Mouse (Mus musculus) MEL (cell line): ENCODE results near the gene Baiap2. TPM values are rescaled to one million over a fixed set of nuclear protein-coding genes. Genes with fewer than 3 reads are reported as not detected.

Source experiments
- DNase-seq: peaks from one replicate; pipeline ENCODE4 v3.0.0; 2011; ENCODE audit warnings: low read depth, low spot score
- H3K27ac ChIP-seq: 2 replicates; pipeline ENCODE4 v1.5.1; 2012; ENCODE audit warnings: low read depth, mild to moderate bottlenecking, control low read depth, low read length, moderate library complexity; ENCODE audit not compliant: control insufficient read depth
- H3K27me3 ChIP-seq, 2 experiments: fragments of 150-350 bp in 1 of 2; sonication (generic) in 1 of 2; 2 replicates each; pipeline ENCODE4 v1.6.1; 2012; ENCODE audit warnings: low read length in 2 of 2, mild to moderate bottlenecking in 2 of 2, improper control_type of control experiment in 1 of 2, moderate library complexity in 1 of 2; ENCODE audit not compliant: insufficient read depth in 2 of 2, control insufficient read depth in 1 of 2
- H3K36me3 ChIP-seq, 2 experiments: 2 replicates each; pipeline ENCODE4 v1.6.1; 2012 to 2014; ENCODE audit warnings: low read length in 2 of 2, improper control_type of control experiment in 1 of 2, inconsistent platforms in 1 of 2, mild to moderate bottlenecking in 1 of 2; ENCODE audit not compliant: insufficient read depth in 2 of 2, control insufficient read depth in 1 of 2
- H3K4me1 ChIP-seq, 2 experiments: fragments of 150-350 bp in 1 of 2; sonication (generic) in 1 of 2; 2 replicates each; pipeline ENCODE4 v1.6.1; 2012; ENCODE audit warnings: low read length in 2 of 2, improper control_type of control experiment in 1 of 2, mild to moderate bottlenecking in 1 of 2; ENCODE audit not compliant: insufficient read depth in 2 of 2, control insufficient read depth in 1 of 2
- H3K4me3 ChIP-seq, 2 experiments: fragments of 150-350 bp in 1 of 2; sonication (generic) in 1 of 2; 2 replicates each; pipeline ENCODE4 v1.5.1; 2012; ENCODE audit warnings: low read depth in 2 of 2, low read length in 2 of 2, mild to moderate bottlenecking in 2 of 2, moderate library complexity in 2 of 2, control low read depth in 1 of 2, improper control_type of control experiment in 1 of 2; ENCODE audit not compliant: control insufficient read depth in 1 of 2, insufficient read depth in 1 of 2
- H3K79me2 ChIP-seq: 2 replicates; pipeline ENCODE4 v1.6.1; 2012; ENCODE audit warnings: mild to moderate bottlenecking, low read length, moderate library complexity; ENCODE audit not compliant: control insufficient read depth, poor library complexity, insufficient read depth
- H3K9ac ChIP-seq: 2 replicates; pipeline ENCODE4 v1.6.1; 2012; ENCODE audit warnings: low read depth, mild to moderate bottlenecking, control low read depth, low read length, moderate library complexity; ENCODE audit not compliant: control insufficient read depth, poor library complexity, severe bottlenecking
- H3K9me3 ChIP-seq: fragments of 150-350 bp; sonication (generic); replicated peaks from 2 replicates; pipeline ENCODE4 v1.6.1; 2012; ENCODE audit warnings: mild to moderate bottlenecking, low read length, improper control_type of control experiment, moderate library complexity; ENCODE audit not compliant: insufficient read depth
- CHD1 ChIP-seq: IDR thresholded peaks from 2 replicates; pipeline ENCODE4 v1.6.1; 2012; ENCODE audit warnings: low read depth, mild to moderate bottlenecking, inconsistent platforms, low read length, improper control_type of control experiment
- CHD2 ChIP-seq: IDR thresholded peaks from 2 replicates; pipeline ENCODE4 v1.6.1; 2011; ENCODE audit warnings: low read length, improper control_type of control experiment
- E2F4 ChIP-seq: IDR thresholded peaks from 2 replicates; pipeline ENCODE4 v1.6.1; 2011; ENCODE audit warnings: low read depth, low read length, improper control_type of control experiment, borderline replicate concordance
- ELF1 ChIP-seq: IDR thresholded peaks from 2 replicates; pipeline ENCODE4 v1.6.1; 2014; ENCODE audit warnings: low read depth, mild to moderate bottlenecking, inconsistent platforms, low read length, improper control_type of control experiment, moderate library complexity
- ETS1 ChIP-seq: IDR thresholded peaks from 2 replicates; pipeline ENCODE4 v1.6.1; 2012; ENCODE audit warnings: low read depth, mild to moderate bottlenecking, inconsistent platforms, low read length, improper control_type of control experiment, moderate library complexity
- KAT2A ChIP-seq: conservative IDR thresholded peaks from 2 replicates; pipeline ENCODE4 v1.6.1; 2012; ENCODE audit warnings: low read depth, low read length, improper control_type of control experiment, inconsistent platforms
- MAX ChIP-seq: IDR thresholded peaks from 2 replicates; pipeline ENCODE4 v1.6.1; 2011; ENCODE audit warnings: low read length, improper control_type of control experiment
- MAZ ChIP-seq: IDR thresholded peaks from 2 replicates; pipeline ENCODE4 v1.6.1; 2012; ENCODE audit warnings: low read depth, mild to moderate bottlenecking, inconsistent platforms, low read length, improper control_type of control experiment
- NELFE ChIP-seq: IDR thresholded peaks from 2 replicates; pipeline ENCODE4 v1.6.1; 2011; ENCODE audit warnings: low read depth, low read length, improper control_type of control experiment
- POLR2A ChIP-seq, 2 experiments: IDR thresholded peaks; 2 replicates each; pipeline ENCODE4 v1.6.1; 2011 to 2012; ENCODE audit warnings: low read length in 2 of 2, mild to moderate bottlenecking in 2 of 2, control low read depth in 1 of 2, improper control_type of control experiment in 1 of 2, low read depth in 1 of 2, moderate library complexity in 1 of 2; ENCODE audit not compliant: control insufficient read depth in 1 of 2, insufficient read depth in 1 of 2, poor library complexity in 1 of 2
- POLR2AphosphoS2 ChIP-seq: IDR thresholded peaks from 2 replicates; pipeline ENCODE4 v1.6.1; 2011; ENCODE audit warnings: low read length, improper control_type of control experiment
- POLR2AphosphoS5 ChIP-seq: IDR thresholded peaks from 2 replicates; pipeline ENCODE4 v1.6.1; 2012; ENCODE audit warnings: low read depth, borderline replicate concordance, mild to moderate bottlenecking, inconsistent platforms, low read length, moderate library complexity, mixed read lengths
- RAD21 ChIP-seq: IDR thresholded peaks from 2 replicates; pipeline ENCODE4 v1.6.1; 2011; ENCODE audit warnings: mild to moderate bottlenecking, low read depth, low read length, improper control_type of control experiment
- RCOR1 ChIP-seq: IDR thresholded peaks from 2 replicates; pipeline ENCODE4 v1.6.1; 2012; ENCODE audit warnings: low read depth, mild to moderate bottlenecking, inconsistent platforms, low read length, improper control_type of control experiment
- TBP ChIP-seq: IDR thresholded peaks from 2 replicates; pipeline ENCODE4 v1.8.0; 2011; ENCODE audit warnings: low read depth, low read length, improper control_type of control experiment
- TCF12 ChIP-seq: IDR thresholded peaks from 2 replicates; pipeline ENCODE4 v1.6.1; 2014; ENCODE audit warnings: low read depth, mild to moderate bottlenecking, inconsistent platforms, low read length, improper control_type of control experiment, moderate library complexity
- USF2 ChIP-seq, 2 experiments: IDR thresholded peaks; 2 replicates each; pipeline ENCODE4 v1.6.1; 2011 to 2012; ENCODE audit warnings: improper control_type of control experiment in 2 of 2, low read length in 2 of 2, borderline replicate concordance in 1 of 2, inconsistent platforms in 1 of 2, low read depth in 1 of 2, mild to moderate bottlenecking in 1 of 2; ENCODE audit not compliant: insufficient read depth in 1 of 2
- ZC3H11A ChIP-seq: IDR thresholded peaks from 2 replicates; pipeline ENCODE4 v1.6.1; 2012; ENCODE audit warnings: low read depth, mild to moderate bottlenecking, inconsistent platforms, low read length, improper control_type of control experiment
- ZKSCAN1 ChIP-seq: IDR thresholded peaks from 2 replicates; pipeline ENCODE4 v1.6.1; 2012; ENCODE audit warnings: low read depth, mild to moderate bottlenecking, inconsistent platforms, low read length, improper control_type of control experiment, moderate library complexity
- ZMIZ1 ChIP-seq: IDR thresholded peaks from 2 replicates; pipeline ENCODE4 v1.6.1; 2012; ENCODE audit warnings: low read depth, mild to moderate bottlenecking, inconsistent platforms, low read length, improper control_type of control experiment, moderate library complexity
- ZNF384 ChIP-seq: IDR thresholded peaks from 2 replicates; pipeline ENCODE4 v1.6.1; 2012; ENCODE audit warnings: low read depth, mild to moderate bottlenecking, inconsistent platforms, low read length, improper control_type of control experiment
- polyA plus RNA-seq, 2 experiments: library from polyadenylated mRNA; stranded (reverse) in 1 of 2; unstranded in 1 of 2; fragments of >175 nt in 1 of 2; fragments of >200 nt in 1 of 2; gene quantifications; 2 replicates each; pipeline versions ENCODE4 v1.2.1 to v1.2.4; 2012; ENCODE audit warnings: low replicate concordance in 2 of 2, low read depth in 1 of 2; ENCODE audit not compliant: insufficient read length in 2 of 2, insufficient read depth in 1 of 2, missing spikeins in 1 of 2
- total RNA-seq: library from RNA; depleted of rRNA; stranded (reverse); fragments of 300-350 nt; gene quantifications from 2 replicates; pipeline ENCODE4 v1.2.3, GENCODE M21; 2012

Baiap2 gene
- total and polyA plus RNA-seq, 3 experiments = 27.5 to 31.3 TPM; not detected in 1

DNA sequence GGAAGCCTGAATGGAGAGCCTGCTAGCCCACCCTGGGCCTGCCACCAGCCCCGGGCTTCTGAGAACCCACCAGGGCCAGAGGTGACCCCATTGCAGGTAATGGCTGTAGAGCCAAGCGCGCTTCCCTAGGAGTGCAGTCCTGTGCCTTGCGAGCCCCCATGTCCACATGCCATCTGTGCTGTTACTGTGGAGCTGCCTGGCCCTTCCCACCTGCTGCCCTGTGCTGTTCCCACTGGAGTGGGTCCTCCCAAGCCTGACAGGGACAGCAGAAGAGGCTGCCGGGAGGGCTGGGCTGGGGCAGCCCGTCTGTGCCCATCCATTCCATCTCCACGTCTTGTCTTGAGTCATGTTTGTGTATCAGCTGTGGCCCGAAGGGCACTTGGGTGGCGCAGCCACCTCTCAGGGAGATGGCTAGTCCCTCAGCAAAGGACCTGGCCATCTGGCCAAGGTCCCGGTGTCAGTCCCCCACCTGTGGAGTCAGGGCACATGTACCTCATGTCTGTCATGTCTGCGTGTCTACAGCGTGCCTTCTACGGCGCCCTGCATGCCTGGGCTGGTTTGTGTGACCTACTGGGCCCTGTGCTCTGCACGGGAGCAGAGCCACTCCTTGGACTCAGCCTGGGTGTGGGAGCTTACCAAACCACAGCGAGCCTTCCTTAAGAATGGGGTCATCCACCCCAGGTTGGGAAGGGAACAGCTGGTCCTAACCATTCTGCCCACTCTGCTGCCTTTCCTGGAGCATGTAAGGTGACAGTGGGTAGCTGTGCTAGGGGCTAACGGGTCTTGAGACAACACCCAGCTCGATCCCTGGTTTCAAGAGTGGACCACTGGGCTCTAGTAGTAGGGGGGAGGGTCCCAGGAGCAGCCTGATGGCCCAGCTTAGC, 63.1 kb downstream of the Baiap2 start:
- no peak overlapping the region for H3K27ac ChIP-seq
- no peaks in the 10 kb centered on the region for H3K36me3 ChIP-seq
- H3K4me3 ChIP-seq = no peak overlapping the region
- H3K27me3 ChIP-seq = no peaks in the 10 kb centered on the region
- H3K4me1 ChIP-seq = no peaks in the 10 kb centered on the region
- TF ChIP-seq TCF12 (no peak), USF2 (IDR thresholded peaks at IDR 0.05; ENCODE audit: borderline replicate concordance in 1 of 2, insufficient read depth in 1 of 2, low read depth in 1 of 2, low read length in 2 of 2) (no peak), POLR2AphosphoS5 (no peak), KAT2A (no peak), CHD1 (no peak), RCOR1 (no peak), TBP (no peak), E2F4 (no peak), MAX (no peak), ETS1 (no peak), POLR2A (IDR thresholded peaks at IDR 0.05; ENCODE audit: control insufficient read depth in 1 of 2, insufficient read depth in 1 of 2, low read depth in 1 of 2, low read length in 2 of 2, poor library complexity in 1 of 2) (no peak), ZKSCAN1 (no peak), MAZ (no peak), POLR2AphosphoS2 (no peak), ZC3H11A (no peak), ZMIZ1 (no peak)
- H3K9me3 ChIP-seq = no peaks in the 10 kb centered on the region
- DNase-seq = no peak
- no peak overlapping the region for H3K9ac ChIP-seq
- H3K79me2 ChIP-seq = no peaks in the 10 kb centered on the region

DNA sequence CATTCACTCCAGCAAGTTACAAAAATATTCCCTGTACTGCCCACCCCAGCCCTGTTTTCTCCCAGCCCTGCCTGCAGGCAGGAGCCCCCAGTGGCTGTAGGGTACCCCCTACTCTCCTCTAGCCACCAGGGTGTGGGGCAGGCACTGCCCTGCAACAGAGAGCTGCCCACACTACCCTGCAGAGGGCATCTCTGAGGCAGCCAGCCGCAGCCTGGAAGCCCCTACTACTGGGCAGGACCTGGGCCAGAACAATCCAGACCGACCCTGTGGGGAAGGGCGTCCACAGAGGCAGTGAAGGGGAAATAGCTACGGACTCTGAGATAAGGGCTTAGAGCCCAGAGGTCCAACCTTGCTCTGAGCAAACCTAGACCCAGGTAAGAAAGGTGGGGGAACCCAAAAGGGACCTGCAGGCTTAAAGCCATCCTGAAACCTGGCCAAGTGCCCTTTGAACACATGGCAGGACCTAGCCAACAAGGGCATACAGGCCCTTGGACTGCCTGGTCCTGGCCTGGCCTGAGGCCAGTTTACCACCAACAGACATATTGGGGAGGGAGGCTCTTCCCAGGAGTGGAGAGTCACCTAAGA, 65.0 kb downstream of the Baiap2 start:
- Histone ChIP-seq H3K36me3 (no peaks in the 10 kb centered on the region), H3K27ac (no peak overlapping the region), H3K9ac (no peak overlapping the region), H3K27me3 (no peaks in the 10 kb centered on the region), H3K79me2 (no peaks in the 10 kb centered on the region), H3K4me3 (no peak overlapping the region), H3K4me1 (no peaks in the 10 kb centered on the region), H3K9me3 (no peaks in the 10 kb centered on the region)
- no peak for DNase-seq
- TF ChIP-seq KAT2A (no peak), CHD2 (no peak), ELF1 (no peak), RAD21 (no peak), ZNF384 (no peak), NELFE (no peak)
